Mouse (Mus musculus): ENCODE data around the gene 1110008L16Rik.

- no peak for TF ChIP-seq CTCF (IDR thresholded peaks at IDR 0.05; ENCODE audit: control insufficient read depth, insufficient read depth, insufficient replicate concordance, low read depth, low read length)
- TF ChIP-seq POLR2A (IDR thresholded peaks at IDR 0.05; ENCODE audit: control insufficient read depth, low read depth, low read length) = no peak
These were observed 61.6 kb downstream of the 1110008L16Rik start for GRCm38 (mm10) chr12:55360929-55361328.
